Mouse (Mus musculus): ENCODE results near the gene Msi1. TPM values are rescaled to one million over a fixed set of nuclear protein-coding genes. Genes with fewer than 3 reads are reported as not detected.

Gene Msi1
- 4.8 and 9.1 TPM in 2 replicates for polyA plus RNA-seq (2011; ENCODE audit: insufficient read length, low read depth, missing spikeins)

DNA sequence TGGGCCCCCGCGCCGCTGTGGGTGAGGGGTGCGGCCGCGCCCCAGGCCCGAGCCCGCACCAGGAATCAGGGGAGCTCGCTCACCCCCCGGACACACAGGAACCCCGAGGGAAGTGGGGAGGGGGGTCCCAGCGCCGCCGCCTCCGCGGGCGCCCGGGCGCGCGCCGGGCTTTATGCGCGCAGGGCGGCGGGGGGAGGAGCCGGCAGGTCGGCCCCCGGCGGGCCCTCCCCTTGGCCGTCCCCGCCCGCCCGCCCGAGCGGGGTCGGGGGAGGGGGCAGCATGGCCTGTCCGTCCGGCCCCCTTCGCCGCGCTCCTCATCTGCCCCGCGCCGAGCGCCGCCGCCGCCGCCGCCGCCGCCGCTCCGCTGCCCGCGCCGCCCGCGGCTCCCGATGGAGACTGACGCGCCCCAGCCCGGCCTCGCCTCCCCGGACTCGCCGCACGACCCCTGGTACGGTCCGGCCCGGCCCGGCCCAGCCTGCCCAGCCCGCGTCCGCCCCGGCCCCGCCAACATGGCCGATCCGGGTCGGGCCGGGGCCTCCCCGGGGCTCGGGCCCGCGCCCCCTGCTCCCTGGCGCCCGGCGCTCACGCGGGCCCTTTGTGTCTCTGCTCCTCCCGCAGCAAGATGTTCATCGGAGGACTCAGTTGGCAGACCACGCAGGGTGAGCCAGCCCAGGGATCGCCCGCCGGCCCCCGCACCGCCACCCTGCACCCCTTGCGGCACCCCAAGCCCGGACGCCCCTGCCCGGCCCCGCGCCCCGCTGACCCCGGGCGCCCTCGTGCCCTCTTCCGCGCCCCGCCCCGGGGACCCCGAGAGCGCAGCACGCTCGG lies at the start of gene Msi1:
Msi1 (plus strand) TSS at position 241 of the 828 bp plus-strand sequence.
- Histone ChIP-seq H3K27ac (ENCODE audit: insufficient read depth, low read length) (no peak within 1 kb of the TSS), H3K4me1 (ENCODE audit: control insufficient read depth, insufficient read depth, low read length) (no peaks in the 10 kb centered on the region), H3K4me3 (ENCODE audit: insufficient read depth, low read length) (peak within 1 kb of the TSS; percentile 62)
- TF ChIP-seq POLR2A (IDR thresholded peaks at IDR 0.05; ENCODE audit: low read depth, low read length) (peak; percentile 47; the same call in 1 of the 2 replicates), CTCF (IDR thresholded peaks at IDR 0.05; ENCODE audit: borderline replicate concordance, insufficient read depth, low read length) (no peak)

DNA sequence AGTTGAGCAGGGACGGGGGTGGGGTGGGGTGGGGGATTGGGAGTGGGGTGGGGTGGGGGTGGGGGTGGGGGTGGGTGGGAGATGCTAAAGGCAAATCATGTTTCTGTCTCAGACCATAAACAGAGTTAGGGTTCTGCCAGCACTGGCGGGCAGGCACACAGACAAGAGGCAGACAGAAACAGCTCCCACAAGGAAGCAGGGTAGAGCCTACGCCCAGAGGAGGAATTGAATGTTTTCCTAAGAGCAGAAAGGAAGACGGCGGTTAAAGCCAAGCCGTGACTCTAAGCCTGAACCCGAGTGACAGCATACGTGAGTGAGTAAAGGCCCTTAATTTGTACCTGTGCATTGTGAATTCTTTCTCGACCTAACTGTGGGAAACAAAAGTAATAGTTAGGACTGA lies 37.5 kb upstream of the Msi1 start:
- H3K4me1 ChIP-seq (ENCODE audit: control insufficient read depth, insufficient read depth, low read length): no peaks in the 10 kb centered on the region
- H3K4me3 ChIP-seq (ENCODE audit: insufficient read depth, low read length): no peak overlapping the region
- no peak overlapping the region for H3K27ac ChIP-seq (ENCODE audit: insufficient read depth, low read length)
- TF ChIP-seq CTCF (IDR thresholded peaks at IDR 0.05; ENCODE audit: borderline replicate concordance, insufficient read depth, low read length) (no peak), POLR2A (IDR thresholded peaks at IDR 0.05; ENCODE audit: low read depth, low read length) (no peak)

DNA sequence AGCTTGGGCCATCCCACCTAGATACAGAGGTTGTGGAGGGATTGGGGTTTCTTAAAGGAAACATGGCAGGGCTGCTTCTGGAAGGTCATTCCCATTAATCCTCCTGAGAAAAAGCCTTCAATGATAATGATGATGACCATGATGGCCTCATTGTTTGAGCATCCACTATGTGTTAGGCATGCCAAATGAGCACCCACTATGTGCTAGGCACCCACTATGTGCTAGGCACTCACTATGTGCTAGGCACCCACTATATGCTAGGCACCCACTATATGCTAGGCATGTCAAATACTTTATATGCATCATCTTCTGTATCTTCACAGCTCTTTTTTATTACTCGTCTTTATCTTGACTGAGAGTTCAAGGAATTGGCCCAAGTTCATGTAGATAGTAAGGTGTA lies 36.4 kb upstream of the Msi1 start:
- H3K27ac ChIP-seq (ENCODE audit: insufficient read depth, low read length): no peak overlapping the region
- H3K4me1 ChIP-seq (ENCODE audit: control insufficient read depth, insufficient read depth, low read length): no peaks in the 10 kb centered on the region
- TF ChIP-seq POLR2A (IDR thresholded peaks at IDR 0.05; ENCODE audit: low read depth, low read length): no peak
- no peak for TF ChIP-seq CTCF (IDR thresholded peaks at IDR 0.05; ENCODE audit: borderline replicate concordance, insufficient read depth, low read length)

DNA sequence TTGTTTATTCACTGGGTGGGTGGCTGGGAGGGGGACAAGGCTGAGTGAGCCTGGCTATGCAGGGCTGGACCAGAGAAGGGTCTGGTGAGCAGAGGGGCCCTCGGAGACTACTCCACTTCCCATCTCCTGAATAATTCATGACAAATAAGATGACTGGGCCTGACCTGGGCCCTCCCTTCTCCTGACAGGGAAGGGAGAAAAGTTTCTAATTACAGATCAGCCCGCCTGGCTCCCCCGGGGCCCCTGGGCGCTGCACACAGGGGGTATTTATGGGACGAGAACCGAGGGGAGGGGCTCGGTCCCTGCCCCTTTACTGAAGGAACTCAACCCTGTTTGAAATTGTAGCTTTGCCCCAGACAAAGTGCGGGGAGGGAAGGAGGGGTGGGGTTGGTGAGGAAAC lies 35.2 kb upstream of the Msi1 start:
- TF ChIP-seq CTCF (IDR thresholded peaks at IDR 0.05; ENCODE audit: borderline replicate concordance, insufficient read depth, low read length): no peak
- no peak for TF ChIP-seq POLR2A (IDR thresholded peaks at IDR 0.05; ENCODE audit: low read depth, low read length)
- Histone ChIP-seq H3K27ac (ENCODE audit: insufficient read depth, low read length) (no peak overlapping the region), H3K4me1 (ENCODE audit: control insufficient read depth, insufficient read depth, low read length) (no peaks in the 10 kb centered on the region), H3K4me3 (ENCODE audit: insufficient read depth, low read length) (no peak overlapping the region)

More for the DNA sequence above, 36.4 kb upstream of the Msi1 start:
- no peak overlapping the region for H3K4me3 ChIP-seq (ENCODE audit: insufficient read depth, low read length)

DNA sequence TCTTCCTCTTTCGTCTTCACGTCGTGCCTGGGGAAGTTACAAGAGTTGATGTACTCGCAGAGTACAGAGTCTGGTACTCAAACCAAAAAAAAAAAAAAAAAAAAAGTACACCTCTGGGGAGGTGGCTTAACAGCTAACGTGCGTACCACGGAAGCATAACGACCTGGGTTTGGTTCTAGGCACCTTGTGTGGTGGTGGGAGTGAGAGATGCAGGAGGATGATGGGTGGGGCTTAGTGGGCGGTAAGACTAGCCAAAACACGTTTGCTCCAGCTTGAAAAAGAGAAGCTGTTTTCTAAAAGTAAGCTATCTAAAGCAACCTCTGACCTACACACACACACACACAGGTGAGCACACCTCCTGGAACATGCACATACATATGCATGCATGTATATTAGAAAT lies 34.6 kb upstream of the Msi1 start:
- Histone ChIP-seq H3K4me1 (ENCODE audit: control insufficient read depth, insufficient read depth, low read length) (no peaks in the 10 kb centered on the region), H3K27ac (ENCODE audit: insufficient read depth, low read length) (no peak overlapping the region), H3K4me3 (ENCODE audit: insufficient read depth, low read length) (no peak overlapping the region)
- TF ChIP-seq CTCF (IDR thresholded peaks at IDR 0.05; ENCODE audit: borderline replicate concordance, insufficient read depth, low read length): no peak
- TF ChIP-seq POLR2A (IDR thresholded peaks at IDR 0.05; ENCODE audit: low read depth, low read length): no peak

DNA sequence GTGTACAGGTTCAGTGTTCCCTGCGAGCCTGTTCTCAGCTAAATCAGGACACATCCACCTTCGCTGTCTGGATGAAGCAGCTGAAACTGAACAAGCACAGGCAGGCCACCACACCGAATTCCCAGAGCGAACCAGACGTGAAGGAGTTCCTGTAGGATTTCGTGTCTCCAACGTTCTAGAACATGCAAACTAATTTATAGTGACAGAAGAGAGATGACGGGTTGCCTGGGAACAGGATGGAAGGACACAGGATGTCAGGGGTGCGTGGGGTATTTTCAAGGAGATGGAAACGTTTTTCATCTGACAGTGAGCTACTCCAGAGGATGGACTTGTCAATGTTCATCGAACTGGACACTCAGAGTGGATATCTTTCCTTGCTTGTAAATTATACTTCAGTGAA lies 32.7 kb upstream of the Msi1 start:
- H3K4me1 ChIP-seq (ENCODE audit: control insufficient read depth, insufficient read depth, low read length): no peaks in the 10 kb centered on the region
- no peak overlapping the region for H3K4me3 ChIP-seq (ENCODE audit: insufficient read depth, low read length)
- H3K27ac ChIP-seq (ENCODE audit: insufficient read depth, low read length): no peak overlapping the region
- no peak for TF ChIP-seq POLR2A (IDR thresholded peaks at IDR 0.05; ENCODE audit: low read depth, low read length)
- TF ChIP-seq CTCF (IDR thresholded peaks at IDR 0.05; ENCODE audit: borderline replicate concordance, insufficient read depth, low read length): no peak

DNA sequence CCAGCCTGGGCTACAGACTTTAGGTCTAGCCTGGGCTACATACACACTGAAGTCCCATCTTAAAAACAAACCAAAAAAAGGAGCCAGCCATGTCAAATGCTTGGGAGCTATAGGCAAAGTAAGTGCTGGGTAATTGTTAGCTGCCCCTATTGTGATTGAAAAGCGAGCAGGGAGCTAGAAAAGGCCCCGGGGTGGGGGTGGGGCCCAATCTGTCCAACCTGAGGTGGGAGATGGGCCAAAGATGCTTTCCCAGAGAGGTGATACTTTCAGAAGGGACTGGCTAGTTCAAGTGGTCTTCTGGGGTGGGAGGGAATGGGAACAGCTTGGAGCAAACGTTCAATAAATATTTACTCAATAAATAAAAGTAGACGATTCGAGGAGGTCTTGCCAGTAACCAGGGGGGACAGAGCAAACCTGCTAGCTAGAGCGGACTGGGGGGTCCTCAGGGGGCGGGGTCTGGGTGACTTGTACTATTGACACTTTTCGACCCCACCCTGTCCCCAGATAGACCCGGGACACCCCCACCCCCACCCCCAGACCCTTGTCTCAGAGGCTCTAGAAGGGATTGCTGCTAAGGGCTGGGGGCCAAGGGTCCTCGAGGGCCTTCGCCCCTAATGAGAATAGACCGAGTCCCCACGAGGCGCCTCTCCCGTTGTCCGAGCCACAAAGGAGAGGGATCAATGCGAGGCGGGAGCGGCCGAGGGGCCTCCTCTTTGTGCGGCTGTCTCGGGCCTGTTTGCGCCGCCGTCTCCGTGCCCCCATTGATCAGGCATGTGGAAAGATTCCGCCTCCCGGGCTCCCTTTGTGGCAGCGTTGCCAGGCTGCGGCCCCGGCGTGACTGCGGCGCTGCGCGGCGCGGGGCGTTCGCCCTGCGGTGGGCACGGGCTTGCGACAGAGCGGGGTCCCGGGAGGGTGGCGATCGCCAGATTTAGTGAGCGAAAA lies 31.3 kb upstream of the Msi1 start:
- Histone ChIP-seq H3K4me1 (ENCODE audit: control insufficient read depth, insufficient read depth, low read length) (no peaks in the 10 kb centered on the region), H3K4me3 (ENCODE audit: insufficient read depth, low read length) (0 out of 2 replicates have a peak overlapping the region, but pooled peaks have one; percentile 10), H3K27ac (ENCODE audit: insufficient read depth, low read length) (no peak overlapping the region)
- TF ChIP-seq POLR2A (IDR thresholded peaks at IDR 0.05; ENCODE audit: low read depth, low read length) (no peak), CTCF (IDR thresholded peaks at IDR 0.05; ENCODE audit: borderline replicate concordance, insufficient read depth, low read length) (no peak)

DNA sequence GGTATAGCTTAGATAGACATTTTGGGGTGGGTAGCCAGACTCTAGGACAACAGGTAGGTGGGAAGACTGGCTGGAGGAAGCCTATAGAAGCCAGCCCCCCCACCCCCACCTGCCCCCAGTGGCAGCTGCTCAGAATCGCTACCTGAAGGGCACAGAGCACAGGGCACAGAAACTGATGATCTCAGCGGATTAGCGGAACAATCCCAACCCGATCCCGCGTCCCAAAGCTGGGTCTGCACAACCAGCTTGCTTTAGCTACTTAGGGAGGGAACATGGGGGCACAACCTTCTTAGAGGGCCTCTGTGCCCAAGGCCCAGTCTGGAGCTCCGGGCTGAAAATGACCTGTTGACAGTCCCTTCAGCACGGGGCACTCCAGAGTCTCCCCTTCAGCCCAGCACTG lies 27.3 kb upstream of the Msi1 start:
- H3K4me1 ChIP-seq (ENCODE audit: control insufficient read depth, insufficient read depth, low read length): no peaks in the 10 kb centered on the region
- no peak overlapping the region for H3K4me3 ChIP-seq (ENCODE audit: insufficient read depth, low read length)
- TF ChIP-seq CTCF (IDR thresholded peaks at IDR 0.05; ENCODE audit: borderline replicate concordance, insufficient read depth, low read length) (no peak), POLR2A (IDR thresholded peaks at IDR 0.05; ENCODE audit: low read depth, low read length) (no peak)
- no peak overlapping the region for H3K27ac ChIP-seq (ENCODE audit: insufficient read depth, low read length)

DNA sequence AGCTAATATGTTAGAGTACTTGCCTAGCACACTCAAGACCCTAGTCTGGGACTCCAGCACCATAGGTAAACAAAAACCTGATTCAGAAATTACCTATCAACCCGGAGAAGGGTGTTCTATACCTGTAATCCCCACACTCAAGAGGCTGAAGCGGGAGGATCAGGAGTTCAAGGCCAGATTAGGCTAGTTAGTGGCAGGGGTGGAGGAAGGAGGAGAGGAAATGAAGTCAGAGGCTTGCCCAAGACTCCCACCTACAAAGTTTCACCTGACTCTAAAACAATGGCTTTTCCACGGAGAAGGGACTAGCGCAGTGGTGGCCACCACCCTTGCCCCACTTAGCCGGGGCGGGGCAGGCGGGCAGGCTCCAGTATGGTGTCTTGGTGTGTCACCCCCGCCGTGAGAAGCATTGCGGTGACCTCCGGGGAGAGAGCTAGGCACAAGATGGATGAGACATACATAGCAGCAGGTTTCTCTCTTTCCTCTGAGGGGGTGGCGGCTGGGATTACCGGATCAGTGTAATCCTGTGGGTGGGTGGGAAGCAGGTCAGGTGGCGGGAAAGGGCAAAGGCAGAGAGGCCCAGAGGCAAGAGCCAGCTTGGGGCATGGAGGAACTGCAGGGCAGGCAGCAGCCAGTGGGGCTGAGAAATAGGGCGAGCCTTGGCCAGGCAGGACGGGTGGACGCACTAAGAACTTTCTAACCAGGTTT lies 25.8 kb upstream of the Msi1 start:
- TF ChIP-seq POLR2A (IDR thresholded peaks at IDR 0.05; ENCODE audit: low read depth, low read length) (no peak), CTCF (IDR thresholded peaks at IDR 0.05; ENCODE audit: borderline replicate concordance, insufficient read depth, low read length) (no peak)
- Histone ChIP-seq H3K4me1 (ENCODE audit: control insufficient read depth, insufficient read depth, low read length) (no peaks in the 10 kb centered on the region), H3K27ac (ENCODE audit: insufficient read depth, low read length) (no peak overlapping the region), H3K4me3 (ENCODE audit: insufficient read depth, low read length) (no peak overlapping the region)

Data from embryonic fibroblast, embryonic 13.5 days (primary cell).